Mouse (Mus musculus) ES-E14 (cell line): ENCODE data around the gene Tfeb. TPM values are rescaled to one million over a fixed set of nuclear protein-coding genes. Genes with fewer than 3 reads are reported as not detected.

ENCODE experiments used
- DNase-seq: peaks from one replicate; pipeline ENCODE4 v3.0.0-alpha.2; 2013; ENCODE audit warnings: low read depth, low spot score
- H3K27ac ChIP-seq: 2 replicates; pipeline ENCODE4 v1.5.1; 2012; ENCODE audit warnings: low read depth, mild to moderate bottlenecking, low read length, moderate library complexity, mixed read lengths; ENCODE audit not compliant: poor library complexity, insufficient read depth, severe bottlenecking
- H3K36me3 ChIP-seq: 2 replicates; pipeline ENCODE4 v1.6.1; 2012; ENCODE audit warnings: mild to moderate bottlenecking, low read length, moderate library complexity, mixed read lengths; ENCODE audit not compliant: control insufficient read depth, poor library complexity, insufficient read depth, severe bottlenecking
- H3K4me1 ChIP-seq, 2 experiments: fragments of 150-350 bp in 1 of 2; sonication (generic) in 1 of 2; 2 replicates each; pipeline ENCODE4 v1.6.1; 2012; ENCODE audit warnings: low read length in 2 of 2, mild to moderate bottlenecking in 1 of 2, mixed read lengths in 1 of 2; ENCODE audit not compliant: control insufficient read depth in 2 of 2, insufficient read depth in 2 of 2, poor library complexity in 1 of 2
- H3K4me3 ChIP-seq, 2 experiments: fragments of 150-350 bp in 1 of 2; sonication (generic) in 1 of 2; 2 replicates each; pipeline ENCODE4 v1.5.1; 2012; ENCODE audit warnings: low read length in 2 of 2, low read depth in 1 of 2, mild to moderate bottlenecking in 1 of 2, mixed read lengths in 1 of 2; ENCODE audit not compliant: insufficient read depth in 1 of 2, poor library complexity in 1 of 2, severe bottlenecking in 1 of 2
- H3K9ac ChIP-seq: 2 replicates; pipeline ENCODE4 v1.6.1; 2012; ENCODE audit warnings: low read depth, mild to moderate bottlenecking, low read length, mixed read lengths; ENCODE audit not compliant: poor library complexity, insufficient read depth, severe bottlenecking
- H3K9me3 ChIP-seq: fragments of 150-350 bp; sonication (generic); 2 replicates; pipeline ENCODE4 v1.6.1; 2012; ENCODE audit warnings: low read depth, mild to moderate bottlenecking, low read length; ENCODE audit not compliant: control insufficient read depth, insufficient read depth
- CHD2 ChIP-seq: IDR thresholded peaks from 2 replicates; pipeline ENCODE4 v1.6.1; 2014; ENCODE audit warnings: mild to moderate bottlenecking, low read depth, low read length, inconsistent platforms
- HCFC1 ChIP-seq: IDR thresholded peaks from 2 replicates; pipeline ENCODE4 v1.6.1; 2012; ENCODE audit warnings: low read length, inconsistent platforms, borderline replicate concordance; ENCODE audit not compliant: insufficient read depth
- MAFK ChIP-seq: IDR thresholded peaks from 2 replicates; pipeline ENCODE4 v1.6.1; 2014; ENCODE audit warnings: mild to moderate bottlenecking, low read depth, low read length, inconsistent platforms; ENCODE audit not compliant: insufficient read depth
- ZC3H11A ChIP-seq: IDR thresholded peaks from 2 replicates; pipeline ENCODE4 v1.6.1; 2012; ENCODE audit warnings: low read depth, mild to moderate bottlenecking, inconsistent platforms, low read length, borderline replicate concordance
- ZNF384 ChIP-seq: IDR thresholded peaks from 2 replicates; pipeline ENCODE4 v1.6.1; 2012; ENCODE audit warnings: low read depth, low read length, inconsistent platforms
- in situ Hi-C, 2 experiments: fragments of 600-800 bp; cut with MboI; formaldehyde crosslinking; loops; one replicate each; pipeline ENCODE4 v1.15.1; 2025; ENCODE audit warnings: low sequenced_read_pairs in 2 of 2, inconsistent platforms in 1 of 2; ENCODE audit not compliant: unreplicated experiment in 2 of 2
- total RNA-seq: library from RNA; depleted of rRNA; stranded (reverse); fragments of 300-350 nt; gene quantifications from 2 replicates; pipeline ENCODE4 v1.2.3, GENCODE M21; 2012

The Tfeb gene
- total RNA-seq, 1 experiment: 21.0 TPM

- no peak overlapping the region for H3K9ac ChIP-seq
- no peak for DNase-seq
- H3K4me1 ChIP-seq: peaks cover 0 to 58% of the 10 kb centered on the region in 2 experiments; a peak in 3 of 4 replicates
- TF ChIP-seq ZNF384 (no peak), HCFC1 (no peak), ZC3H11A (no peak)
- no peak overlapping the region for H3K27ac ChIP-seq
- no peaks in the 10 kb centered on the region for H3K36me3 ChIP-seq
- in situ Hi-C loops: no loop called here
- no peaks in the 10 kb centered on the region for H3K9me3 ChIP-seq
- H3K4me3 ChIP-seq: peak overlapping the region; percentile 3 to 13; a peak in 2 of 4 replicates
Observed at GRCm38 (mm10) chr17:47730633-47731575, 5.9 kb upstream of the Tfeb start.

GRCm38 (mm10) chr17:47735553-47736100, 1.2 kb upstream of the Tfeb start:
- no peak overlapping the region for H3K4me3 ChIP-seq
- H3K27ac ChIP-seq: peak overlapping the region; percentile 67
- no peak for DNase-seq
- H3K9ac ChIP-seq: no peak overlapping the region; the same call in 1 of the 2 replicates
- TF ChIP-seq ZNF384 (no peak), CHD2 (no peak), HCFC1 (no peak), ZC3H11A (no peak), MAFK (no peak)
- H3K9me3 ChIP-seq: no peaks in the 10 kb centered on the region
- H3K4me1 ChIP-seq: peaks cover 5 to 48% of the 10 kb centered on the region in 2 experiments
- in situ Hi-C loops: no loop called here
- no peaks in the 10 kb centered on the region for H3K36me3 ChIP-seq

- H3K27ac ChIP-seq: peak overlapping the region; percentile 79; the same call in 1 of the 2 replicates
- TF ChIP-seq HCFC1 (0 out of 2 replicates have a peak, but pooled peaks have one; percentile 28), ZC3H11A (no peak), ZNF384 (no peak), CHD2 (no peak)
- peaks cover 5 to 36% of the 10 kb centered on the region in 2 experiments for H3K4me1 ChIP-seq
- peak overlapping the region; percentile 74 for H3K9ac ChIP-seq
- no peaks in the 10 kb centered on the region for H3K36me3 ChIP-seq
- peak; percentile 57 for DNase-seq
- in situ Hi-C loops: no loop called here
- H3K9me3 ChIP-seq: no peaks in the 10 kb centered on the region
- peak overlapping the region; percentile 75 to 88 for H3K4me3 ChIP-seq
Observed at GRCm38 (mm10) chr17:47737271-47738065, 638 bp downstream of the Tfeb start.

- DNase-seq: peak; percentile 81
- Histone ChIP-seq H3K9ac (peak overlapping the region; percentile 74), H3K36me3 (no peaks in the 10 kb centered on the region), H3K9me3 (no peaks in the 10 kb centered on the region), H3K4me1 (peaks cover 5 to 33% of the 10 kb centered on the region in 2 experiments), H3K27ac (peak overlapping the region; percentile 79), H3K4me3 (peak overlapping the region; percentile 75 to 88)
- TF ChIP-seq MAFK (no peak), HCFC1 (no peak), ZC3H11A (no peak), ZNF384 (no peak), CHD2 (no peak)
- in situ Hi-C loops: no loop called here
Observed at GRCm38 (mm10) chr17:47738066-47738878, 1.4 kb downstream of the Tfeb start.
